Mouse (Mus musculus) lung, postnatal 4 days (tissue): ENCODE results near the gene Sh3kbp1.
"Not testable (repeated sequence)": the region's sequence is repeated elsewhere in the genome, so short reads cannot be mapped to it uniquely, and the experiment has no call there.

Experiments used
- DNase-seq, 2 experiments: peaks; one replicate each; pipeline ENCODE4 v3.0.0; 2021

The Sh3kbp1 gene

DNA sequence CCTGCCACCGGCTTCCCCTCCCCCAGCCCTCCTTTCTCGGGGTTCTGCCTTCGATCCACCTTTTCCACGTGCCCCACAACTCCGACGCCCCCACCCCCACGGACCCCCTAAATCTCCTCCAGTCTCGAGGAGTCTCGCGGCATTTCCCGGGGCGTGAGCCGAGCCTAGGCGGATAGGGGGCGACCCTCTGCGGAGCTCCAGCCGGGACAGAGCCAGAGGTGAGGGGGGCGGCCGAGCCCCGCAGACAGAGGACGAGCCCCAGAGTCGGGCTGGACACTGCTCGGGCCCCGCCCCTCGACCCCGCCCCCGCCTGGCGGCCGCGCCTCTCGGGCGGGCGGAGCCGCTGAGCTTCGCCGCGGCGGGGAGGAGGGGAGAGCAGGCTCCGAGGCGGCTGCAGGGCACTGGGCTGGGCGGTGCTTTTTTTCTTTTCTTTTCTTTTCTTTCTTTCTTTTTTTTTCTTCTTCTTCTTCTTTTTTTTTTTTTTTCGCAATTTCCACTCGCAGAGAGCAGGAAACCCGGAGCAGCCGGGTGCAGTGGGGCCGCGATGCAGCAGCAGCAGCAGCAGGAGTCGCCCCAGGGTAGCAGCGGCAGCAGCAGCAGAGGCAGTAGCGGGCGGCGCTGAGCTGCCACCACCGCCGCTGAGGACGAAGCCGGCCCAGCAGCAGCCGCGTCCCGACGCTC is at the start of gene Sh3kbp1:
TSS of gene Sh3kbp1 (plus strand) at position 366 of the 681 bp plus-strand sequence.
- DNase-seq, result peak; percentile 81 to 86

DNA sequence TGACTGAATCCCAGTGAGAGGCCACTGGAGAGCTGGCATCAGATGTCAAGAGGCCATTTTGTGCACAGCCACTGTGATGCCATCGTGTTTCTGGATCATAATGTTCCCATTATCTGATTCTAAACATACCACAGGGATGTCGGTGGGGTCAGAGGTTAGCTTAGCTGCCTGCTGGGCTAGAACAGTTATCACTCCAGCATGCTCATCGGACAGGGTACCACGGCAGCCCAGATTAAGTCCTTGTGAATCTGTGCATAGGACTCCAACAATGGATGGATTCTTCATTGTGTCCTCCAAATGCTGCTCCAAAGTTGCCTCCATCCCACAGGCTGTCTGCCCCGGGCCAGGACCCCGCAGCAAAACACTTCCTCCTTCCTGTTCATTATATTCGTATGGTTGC is 42.3 kb upstream of the Sh3kbp1 start:
- not testable (repeated sequence) for DNase-seq

DNA sequence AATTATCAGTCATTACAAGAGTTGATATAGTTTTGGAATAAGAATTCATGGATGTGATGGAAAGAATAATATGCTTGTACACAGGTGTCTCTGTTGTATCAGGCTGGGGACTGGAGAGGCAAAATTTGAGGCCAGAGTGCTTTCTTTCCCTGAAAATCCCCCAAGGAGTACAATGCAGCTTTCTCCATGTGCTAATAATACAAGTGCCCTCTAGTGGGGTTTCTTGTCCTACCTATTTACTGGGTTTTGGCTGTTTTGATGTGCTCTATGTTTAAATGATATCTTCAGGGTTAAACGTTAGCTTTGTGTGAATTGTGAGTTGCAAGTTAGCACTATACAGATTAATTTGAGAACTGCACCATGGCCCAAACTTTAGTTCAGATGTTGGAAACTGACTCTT is 35.4 kb upstream of the Sh3kbp1 start:
- no peak for DNase-seq

GRCm38 (mm10) chrX:159597502-159597901 is 29.6 kb upstream of the Sh3kbp1 start:
- DNase-seq, result no peak

DNA sequence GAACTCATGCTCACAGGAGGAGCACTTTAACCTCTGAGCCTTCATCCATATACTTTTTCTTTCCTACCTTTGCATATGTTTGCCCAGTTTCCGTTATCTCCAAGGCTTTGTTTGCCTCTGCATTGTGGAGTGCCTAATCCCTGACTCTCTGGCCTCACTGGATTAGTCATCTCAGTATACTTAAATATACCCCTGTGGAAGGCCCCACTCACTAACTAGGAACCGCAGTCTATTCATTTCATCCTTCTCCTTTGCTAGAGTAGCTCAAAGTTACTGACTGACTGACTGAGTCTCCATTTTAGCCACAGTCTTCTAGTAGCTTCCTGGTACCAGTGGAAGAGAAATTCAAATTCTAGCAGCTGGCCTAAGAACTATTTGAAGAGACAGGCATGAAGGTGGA is 22.2 kb upstream of the Sh3kbp1 start:
- no peak for DNase-seq

- DNase-seq, result peak in 1 of 2 experiments; percentile 17
These were observed 20.1 kb upstream of the Sh3kbp1 start for GRCm38 (mm10) chrX:159606936-159607335.

- peak in 1 of 2 experiments; percentile 22 for DNase-seq
These were observed 715 bp upstream of the Sh3kbp1 start for GRCm38 (mm10) chrX:159626208-159626906.

- peak in 1 of 2 experiments; percentile 53 for DNase-seq
These were observed 805 bp downstream of the Sh3kbp1 start for GRCm38 (mm10) chrX:159627588-159628566.

DNA sequence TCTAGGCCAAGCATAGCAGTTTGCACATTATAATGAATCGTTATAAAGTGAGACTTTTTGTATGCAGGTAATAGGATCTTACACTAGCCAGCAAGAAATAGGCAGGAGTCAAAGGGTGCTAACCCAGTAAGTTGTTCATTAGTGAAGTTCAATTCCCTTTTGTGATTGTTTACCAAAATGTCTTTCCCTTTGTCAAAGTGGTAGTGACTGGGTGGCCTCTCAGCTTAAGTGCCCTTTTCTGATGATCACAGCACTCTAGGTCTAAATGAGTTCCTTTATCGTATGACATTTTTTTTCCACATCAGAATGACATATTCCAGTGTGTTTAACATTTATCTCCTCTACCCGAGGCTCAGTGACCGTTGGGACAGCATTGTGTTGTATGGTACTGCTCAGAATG is 1.6 kb downstream of the Sh3kbp1 start:
- DNase-seq, result no peak

DNA sequence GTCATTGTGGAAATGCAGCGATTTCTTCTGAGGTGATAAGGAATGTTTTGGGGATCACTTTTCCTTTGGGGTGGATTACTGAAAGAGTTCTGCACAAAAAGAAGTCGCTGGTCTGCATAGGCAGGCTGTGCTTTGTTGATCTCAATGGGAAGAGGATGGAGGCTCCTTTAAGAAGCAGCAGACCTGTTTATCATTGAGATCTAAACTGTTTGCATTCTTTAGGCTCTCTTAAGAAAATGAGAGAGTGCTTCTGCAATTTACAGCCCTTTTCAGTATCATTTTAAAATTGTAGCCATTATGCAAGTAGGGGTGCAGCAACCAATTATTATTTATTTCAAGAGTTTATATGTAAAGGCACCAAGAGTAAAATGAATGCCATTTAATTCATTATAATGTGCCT is 2.1 kb downstream of the Sh3kbp1 start:
- DNase-seq, result no peak

- DNase-seq, result peak in 1 of 2 experiments; percentile 13
These were observed 11.6 kb downstream of the Sh3kbp1 start for GRCm38 (mm10) chrX:159638500-159639227.

DNA sequence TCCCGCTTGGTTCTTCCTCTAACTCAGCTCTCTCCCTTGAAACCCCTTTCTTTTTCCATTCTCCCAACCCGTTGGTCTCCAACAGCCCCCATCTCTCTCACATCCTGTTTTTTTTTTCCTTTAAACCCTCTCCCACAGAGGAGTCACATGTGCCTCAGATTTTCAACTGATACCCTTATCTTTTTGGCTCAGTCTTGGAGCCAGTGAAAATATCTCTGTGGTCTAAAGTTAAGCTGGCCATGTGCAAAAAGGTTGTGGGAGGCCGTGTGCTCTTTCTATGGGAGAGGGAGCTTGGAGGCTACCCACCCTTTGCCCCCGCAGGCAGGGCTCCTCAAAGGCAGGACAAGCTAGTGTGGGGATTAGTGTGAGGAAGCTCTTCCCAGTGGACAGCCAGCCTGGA is 12.9 kb downstream of the Sh3kbp1 start:
- no peak for DNase-seq

- no peak for DNase-seq
These were observed 18.2 kb downstream of the Sh3kbp1 start for GRCm38 (mm10) chrX:159645314-159645713.

DNA sequence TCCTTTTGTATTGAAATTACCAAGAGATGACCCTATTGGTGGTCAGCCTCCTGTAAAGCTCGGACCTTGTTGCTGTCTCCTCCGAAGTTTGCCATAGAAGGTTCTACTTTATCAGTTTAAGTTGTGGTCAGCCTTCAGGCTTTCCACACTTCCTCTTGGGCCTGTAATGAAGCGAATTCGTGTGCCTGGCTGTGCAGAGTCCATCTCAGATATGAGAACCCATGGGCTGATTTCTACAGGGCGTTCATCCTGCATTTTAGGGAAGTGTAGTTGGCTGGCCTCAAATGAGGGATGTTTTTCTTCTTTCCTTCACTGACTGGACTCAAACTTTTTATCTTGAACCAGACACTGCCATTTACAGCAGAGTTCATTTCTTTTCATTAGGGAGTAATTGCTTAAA is 20.5 kb downstream of the Sh3kbp1 start:
- no peak for DNase-seq

DNA sequence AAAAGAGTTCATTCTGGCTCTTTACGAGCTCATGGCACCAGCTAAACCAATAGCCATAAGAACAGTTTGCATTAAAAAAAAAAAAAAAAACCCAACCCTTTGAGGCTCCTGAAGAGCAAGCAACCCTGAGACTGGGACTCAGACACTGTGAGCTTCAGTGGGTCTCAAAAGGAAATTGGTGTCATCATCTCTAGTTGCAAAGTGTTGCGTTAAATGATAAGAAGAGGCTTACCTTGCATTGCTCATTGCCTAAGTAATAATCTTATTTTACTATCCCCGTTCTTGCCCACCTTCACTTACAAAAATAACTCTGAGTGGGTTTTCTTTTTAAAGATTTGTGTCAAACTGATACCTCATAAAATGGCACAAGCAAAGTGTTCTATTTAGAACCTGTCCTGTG is 21.5 kb downstream of the Sh3kbp1 start:
- no peak for DNase-seq

DNA sequence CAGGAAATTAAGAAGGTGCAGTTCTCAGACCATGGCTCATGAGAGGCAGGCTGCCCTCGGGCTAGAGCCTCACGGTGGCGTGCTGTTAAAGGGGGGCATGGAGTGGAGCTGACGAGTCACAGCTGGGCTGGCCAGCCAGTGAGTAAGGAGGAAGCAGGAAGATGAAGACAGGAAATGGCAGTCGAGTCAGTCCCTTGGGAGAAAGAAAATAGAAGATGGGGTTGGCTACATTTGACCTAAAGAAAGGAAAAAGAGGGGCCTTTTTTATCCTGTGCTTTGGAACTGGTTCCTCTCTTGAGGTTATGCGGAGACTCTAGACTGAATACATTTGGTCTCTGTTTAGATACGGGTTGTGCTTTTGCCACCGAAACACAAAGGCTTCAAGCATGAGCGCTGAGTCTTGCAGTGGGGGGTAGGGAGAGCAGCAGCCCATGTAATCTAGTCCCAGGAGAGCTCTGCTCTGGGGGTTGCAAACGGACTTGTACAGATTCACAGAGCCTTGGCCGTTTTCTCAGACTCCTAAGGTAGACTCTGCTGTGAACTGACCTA is 23.1 kb downstream of the Sh3kbp1 start:
- DNase-seq, result peak; percentile 31 to 65

- peak; percentile 10 to 18 for DNase-seq
These were observed 23.7 kb downstream of the Sh3kbp1 start for GRCm38 (mm10) chrX:159650727-159651126.

DNA sequence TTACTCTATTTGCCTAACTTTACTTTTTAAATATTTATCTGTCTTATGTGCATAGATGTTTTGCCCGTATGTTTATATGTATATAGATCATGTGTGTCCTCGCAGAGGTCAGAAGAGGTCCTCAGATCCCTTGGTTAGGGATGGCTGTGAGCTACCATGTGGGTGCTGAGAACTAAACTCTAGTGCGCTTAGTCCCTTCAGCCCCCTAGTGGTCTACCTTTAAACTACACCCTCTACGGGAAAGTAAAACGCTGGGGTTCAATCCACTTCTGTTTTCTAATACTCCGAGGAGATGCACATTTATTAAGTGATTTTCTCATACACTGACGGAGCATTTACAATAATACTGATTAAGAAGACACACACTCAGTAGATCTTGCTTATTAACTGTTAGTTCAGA is 44.3 kb downstream of the Sh3kbp1 start:
- DNase-seq, result no peak

GRCm38 (mm10) chrX:159672466-159672865 is 45.4 kb downstream of the Sh3kbp1 start:
- no peak for DNase-seq

GRCm38 (mm10) chrX:159676242-159676641 is 49.2 kb downstream of the Sh3kbp1 start:
- no peak for DNase-seq

DNA sequence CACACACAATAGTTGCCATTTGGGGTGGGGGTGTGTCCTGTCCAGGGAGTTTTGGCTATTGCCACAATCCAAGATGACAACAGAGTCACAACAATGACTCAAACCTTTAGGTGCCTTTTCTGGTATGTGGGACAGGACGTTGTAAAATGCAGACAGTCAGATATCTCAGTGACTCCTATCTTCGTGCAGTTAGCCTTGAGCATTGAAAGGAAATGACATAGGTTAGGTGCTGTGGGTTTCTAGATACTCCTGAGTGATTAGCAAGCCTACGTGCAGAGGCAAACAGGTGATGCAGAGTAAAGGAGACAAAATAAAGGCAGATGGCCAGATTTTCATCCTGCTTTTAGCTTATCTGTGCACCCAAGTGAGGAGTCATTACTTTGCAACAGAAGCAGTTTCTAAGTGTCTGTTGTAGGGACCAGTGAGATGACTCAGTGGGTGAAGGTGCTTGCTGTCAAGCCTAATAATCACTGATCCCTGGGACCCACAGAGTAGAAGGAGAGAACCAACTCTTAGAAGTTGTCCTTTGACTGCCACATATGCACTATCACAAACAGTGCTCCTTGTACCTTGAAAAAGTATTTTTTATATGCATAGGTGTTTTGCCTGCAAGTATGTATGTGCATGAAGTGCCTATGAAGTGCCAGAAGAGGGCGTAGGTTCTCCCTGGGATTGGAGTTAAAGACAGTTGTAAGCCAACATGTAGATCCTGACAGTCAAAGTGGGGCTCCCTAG is 50.7 kb downstream of the Sh3kbp1 start:
- no peak for DNase-seq
